Mouse (Mus musculus) erythroblast, embryonic 14.5 days (primary cell): ENCODE measurements around the gene Mtor.

ENCODE experiments used
- GATA1 ChIP-seq: IDR thresholded peaks from 2 replicates; pipeline ENCODE4 v1.6.1; 2012; ENCODE audit warnings: low read length, inconsistent platforms, mixed read lengths
- TAL1 ChIP-seq: IDR thresholded peaks from 3 replicates; pipeline ENCODE4 v1.6.1; 2012; ENCODE audit warnings: low read length, inconsistent platforms, mixed read lengths

DNA sequence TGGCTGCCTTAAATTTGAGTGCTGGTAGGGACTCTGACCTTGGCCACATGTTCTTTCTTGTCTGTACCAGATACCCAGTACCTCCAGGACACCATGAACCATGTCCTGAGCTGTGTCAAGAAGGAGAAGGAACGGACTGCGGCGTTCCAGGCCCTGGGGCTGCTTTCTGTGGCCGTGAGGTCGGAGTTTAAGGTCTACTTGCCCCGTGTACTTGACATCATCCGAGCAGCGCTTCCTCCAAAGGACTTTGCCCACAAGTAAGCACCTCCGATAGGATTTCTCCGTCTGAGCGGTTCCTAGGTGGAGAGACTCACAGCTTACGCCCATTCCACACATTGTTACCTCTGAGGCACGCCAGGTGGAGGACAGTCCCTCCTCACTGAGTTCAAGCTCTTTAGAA, 14.3 kb downstream of the Mtor start:
- TF ChIP-seq GATA1 (no peak), TAL1 (no peak)
